Mouse (Mus musculus) forebrain, embryonic 12.5 days (tissue): ENCODE measurements around the gene Ces1f. TPM values are rescaled to one million over a fixed set of nuclear protein-coding genes. Genes with fewer than 3 reads are reported as not detected.

ENCODE experiments used
- ATAC-seq: fragments of 200-750 bp; cut with Nextera tagmentation; 2 replicates; pipeline ENCODE4 v1.8.0; 2017; ENCODE audit warnings: moderate TSS enrichment; ENCODE audit not compliant: low FRiP score
- H3K27ac ChIP-seq: fragments of 300-500 bp; sonication (generic); 2 replicates; pipeline ENCODE4 v1.5.1; 2016; ENCODE audit warnings: mild to moderate bottlenecking
- H3K27me3 ChIP-seq: fragments of 300-500 bp; sonication (generic); 2 replicates; pipeline ENCODE4 v1.6.1; 2016; ENCODE audit warnings: mild to moderate bottlenecking
- H3K36me3 ChIP-seq: fragments of 300-500 bp; sonication (generic); replicated peaks from 2 replicates; pipeline ENCODE4 v1.6.1; 2016; ENCODE audit warnings: mild to moderate bottlenecking
- H3K4me1 ChIP-seq: fragments of 300-500 bp; sonication (generic); 2 replicates; pipeline ENCODE4 v1.6.1; 2016
- H3K4me2 ChIP-seq: fragments of 300-500 bp; sonication (generic); 2 replicates; pipeline ENCODE4 v1.6.1; 2016; ENCODE audit warnings: mild to moderate bottlenecking, moderate library complexity
- H3K4me3 ChIP-seq: fragments of 300-500 bp; sonication (generic); replicated peaks from 2 replicates; pipeline ENCODE4 v1.5.1; 2016; ENCODE audit warnings: mild to moderate bottlenecking
- H3K9ac ChIP-seq: fragments of 300-500 bp; sonication (generic); 2 replicates; pipeline ENCODE4 v1.6.1; 2016; ENCODE audit warnings: mild to moderate bottlenecking
- H3K9me3 ChIP-seq: fragments of 300-500 bp; sonication (generic); 2 replicates; pipeline ENCODE4 v1.6.1; 2016
- WGBS: fragments of 180-500 bp; shearing (Covaris S2); methylation state at CpG from one replicate; pipeline ENCODE4 v1.1.7; 2016; 5-methylcytosine and 5-hydroxymethylcytosine counted together
- polyA plus RNA-seq: library from polyadenylated mRNA; unstranded; fragments of >200 nt; fragmentation: Nextera tagmentation; extraction: Ambion mirVana; gene quantifications from 2 replicates; pipeline ENCODE4 v1.2.1, GENCODE M21; 2016

Gene Ces1f
- not detected in 2 replicates for polyA plus RNA-seq

GRCm38 (mm10) chr8:93279556-93279955 is at the start of gene Ces1f:
Gene Ces1f (minus strand): TSS chr8:93279747.
- Histone ChIP-seq H3K9me3 (no peaks in the 10 kb centered on the region), H3K4me2 (no peak within 1 kb of the TSS), H3K27me3 (no peaks in the 10 kb centered on the region), H3K27ac (no peak within 1 kb of the TSS), H3K4me1 (no peaks in the 10 kb centered on the region), H3K36me3 (no peaks in the 10 kb centered on the region), H3K4me3 (no peak within 1 kb of the TSS), H3K9ac (no peak within 1 kb of the TSS)
- whole genome bisulfite sequencing, result 100% methylated on average over 1 of the region's 1 CpGs
- ATAC-seq, result no peak

GRCm38 (mm10) chr8:93325123-93325522 is 45.6 kb upstream of the Ces1f start:
- Histone ChIP-seq H3K9me3 (no peaks in the 10 kb centered on the region), H3K9ac (no peak overlapping the region), H3K27me3 (no peaks in the 10 kb centered on the region), H3K36me3 (no peaks in the 10 kb centered on the region), H3K4me3 (no peak overlapping the region), H3K4me2 (no peak overlapping the region), H3K27ac (no peak overlapping the region), H3K4me1 (no peaks in the 10 kb centered on the region)
- ATAC-seq, result no peak
- 89% methylated on average over 2 of the region's 2 CpGs for WGBS

GRCm38 (mm10) chr8:93317031-93317430 is 37.5 kb upstream of the Ces1f start:
- H3K36me3 ChIP-seq, result no peaks in the 10 kb centered on the region
- no peak overlapping the region for H3K4me2 ChIP-seq
- H3K4me1 ChIP-seq, result no peaks in the 10 kb centered on the region
- H3K27ac ChIP-seq, result no peak overlapping the region
- no peaks in the 10 kb centered on the region for H3K9me3 ChIP-seq
- H3K27me3 ChIP-seq, result no peaks in the 10 kb centered on the region
- 86% methylated on average over 2 of the region's 2 CpGs for WGBS
- no peak overlapping the region for H3K4me3 ChIP-seq
- H3K9ac ChIP-seq, result no peak overlapping the region
- ATAC-seq, result no peak

GRCm38 (mm10) chr8:93315557-93315956 is 36.0 kb upstream of the Ces1f start:
- H3K27me3 ChIP-seq, result no peaks in the 10 kb centered on the region
- H3K27ac ChIP-seq, result no peak overlapping the region
- no peaks in the 10 kb centered on the region for H3K4me1 ChIP-seq
- H3K36me3 ChIP-seq, result no peaks in the 10 kb centered on the region
- ATAC-seq, result no peak
- H3K4me2 ChIP-seq, result no peak overlapping the region
- H3K9me3 ChIP-seq, result no peaks in the 10 kb centered on the region
- H3K9ac ChIP-seq, result no peak overlapping the region
- 89% methylated on average over 2 of the region's 2 CpGs for WGBS
- H3K4me3 ChIP-seq, result no peak overlapping the region

- no peak for ATAC-seq
- Histone ChIP-seq H3K27me3 (no peaks in the 10 kb centered on the region), H3K27ac (no peak overlapping the region), H3K36me3 (no peaks in the 10 kb centered on the region), H3K9me3 (no peaks in the 10 kb centered on the region), H3K4me1 (no peaks in the 10 kb centered on the region), H3K4me2 (no peak overlapping the region), H3K9ac (no peak overlapping the region), H3K4me3 (no peak overlapping the region)
- 86% methylated on average over 2 of the region's 2 CpGs for WGBS
These were observed 4.3 kb upstream of the Ces1f start for GRCm38 (mm10) chr8:93283896-93284295.

- no peaks in the 10 kb centered on the region for H3K27me3 ChIP-seq
- WGBS, result 85% methylated on average over 3 of the region's 3 CpGs
- H3K36me3 ChIP-seq, result no peaks in the 10 kb centered on the region
- no peaks in the 10 kb centered on the region for H3K9me3 ChIP-seq
- H3K4me3 ChIP-seq, result no peak overlapping the region
- no peak overlapping the region for H3K4me2 ChIP-seq
- ATAC-seq, result no peak
- no peaks in the 10 kb centered on the region for H3K4me1 ChIP-seq
- H3K27ac ChIP-seq, result no peak overlapping the region
- H3K9ac ChIP-seq, result no peak overlapping the region
These were observed 2.8 kb upstream of the Ces1f start for GRCm38 (mm10) chr8:93282349-93282748.

GRCm38 (mm10) chr8:93278176-93278805 is 1.3 kb downstream of the Ces1f start:
- no peaks in the 10 kb centered on the region for H3K4me1 ChIP-seq
- no peak overlapping the region for H3K9ac ChIP-seq
- 82% methylated on average over 4 of the region's 4 CpGs for WGBS
- H3K4me3 ChIP-seq, result no peak overlapping the region
- H3K4me2 ChIP-seq, result no peak overlapping the region
- no peaks in the 10 kb centered on the region for H3K27me3 ChIP-seq
- no peaks in the 10 kb centered on the region for H3K36me3 ChIP-seq
- ATAC-seq, result no peak
- no peaks in the 10 kb centered on the region for H3K9me3 ChIP-seq
- no peak overlapping the region for H3K27ac ChIP-seq

- 88% methylated on average over 4 of the region's 4 CpGs for WGBS
- H3K4me1 ChIP-seq, result no peaks in the 10 kb centered on the region
- no peaks in the 10 kb centered on the region for H3K9me3 ChIP-seq
- H3K27ac ChIP-seq, result no peak overlapping the region
- H3K4me2 ChIP-seq, result no peak overlapping the region
- no peaks in the 10 kb centered on the region for H3K36me3 ChIP-seq
- no peak overlapping the region for H3K4me3 ChIP-seq
- ATAC-seq, result no peak
- no peaks in the 10 kb centered on the region for H3K27me3 ChIP-seq
- H3K9ac ChIP-seq, result no peak overlapping the region
These were observed 4.9 kb downstream of the Ces1f start for GRCm38 (mm10) chr8:93274609-93275008.

GRCm38 (mm10) chr8:93273321-93273720 is 6.2 kb downstream of the Ces1f start:
- H3K27ac ChIP-seq, result no peak overlapping the region
- no peaks in the 10 kb centered on the region for H3K36me3 ChIP-seq
- H3K4me2 ChIP-seq, result no peak overlapping the region
- H3K27me3 ChIP-seq, result no peaks in the 10 kb centered on the region
- no peak for ATAC-seq
- WGBS, result 86% methylated on average over 3 of the region's 3 CpGs
- H3K9ac ChIP-seq, result no peak overlapping the region
- H3K4me3 ChIP-seq, result no peak overlapping the region
- H3K9me3 ChIP-seq, result no peaks in the 10 kb centered on the region
- no peaks in the 10 kb centered on the region for H3K4me1 ChIP-seq

- H3K27ac ChIP-seq, result no peak overlapping the region
- WGBS, result 89% methylated on average over 4 of the region's 4 CpGs
- ATAC-seq, result no peak
- no peaks in the 10 kb centered on the region for H3K36me3 ChIP-seq
- H3K9me3 ChIP-seq, result no peaks in the 10 kb centered on the region
- H3K27me3 ChIP-seq, result no peaks in the 10 kb centered on the region
- no peak overlapping the region for H3K4me3 ChIP-seq
- H3K4me1 ChIP-seq, result no peaks in the 10 kb centered on the region
- no peak overlapping the region for H3K9ac ChIP-seq
- H3K4me2 ChIP-seq, result no peak overlapping the region
These were observed 6.9 kb downstream of the Ces1f start for GRCm38 (mm10) chr8:93272686-93273085.

- Histone ChIP-seq H3K9ac (no peak overlapping the region), H3K4me3 (no peak overlapping the region), H3K27ac (no peak overlapping the region), H3K9me3 (no peaks in the 10 kb centered on the region), H3K36me3 (no peaks in the 10 kb centered on the region), H3K4me2 (no peak overlapping the region), H3K27me3 (no peaks in the 10 kb centered on the region), H3K4me1 (no peaks in the 10 kb centered on the region)
- ATAC-seq, result no peak
- 70% methylated on average over 2 of the region's 2 CpGs for WGBS
These were observed 18.1 kb downstream of the Ces1f start for GRCm38 (mm10) chr8:93261436-93261835.

- no peak overlapping the region for H3K9ac ChIP-seq
- H3K4me3 ChIP-seq, result no peak overlapping the region
- no peak overlapping the region for H3K27ac ChIP-seq
- H3K36me3 ChIP-seq, result no peaks in the 10 kb centered on the region
- ATAC-seq, result no peak
- WGBS, result 100% methylated on average over 1 of the region's 1 CpGs
- H3K27me3 ChIP-seq, result no peaks in the 10 kb centered on the region
- H3K4me2 ChIP-seq, result no peak overlapping the region
- H3K9me3 ChIP-seq, result no peaks in the 10 kb centered on the region
- no peaks in the 10 kb centered on the region for H3K4me1 ChIP-seq
These were observed 27.1 kb downstream of the Ces1f start for GRCm38 (mm10) chr8:93252400-93252925.

GRCm38 (mm10) chr8:93246057-93246456 is 33.5 kb downstream of the Ces1f start:
- H3K27ac ChIP-seq, result no peak overlapping the region
- 83% methylated on average over 2 of the region's 2 CpGs for WGBS
- no peak for ATAC-seq
- no peaks in the 10 kb centered on the region for H3K36me3 ChIP-seq
- H3K9ac ChIP-seq, result no peak overlapping the region
- H3K4me3 ChIP-seq, result no peak overlapping the region
- H3K4me1 ChIP-seq, result no peaks in the 10 kb centered on the region
- no peak overlapping the region for H3K4me2 ChIP-seq
- no peaks in the 10 kb centered on the region for H3K27me3 ChIP-seq
- H3K9me3 ChIP-seq, result no peaks in the 10 kb centered on the region
